8 mouse cellular contexts compared by ENCODE assay signal in the genomic region with DNA sequence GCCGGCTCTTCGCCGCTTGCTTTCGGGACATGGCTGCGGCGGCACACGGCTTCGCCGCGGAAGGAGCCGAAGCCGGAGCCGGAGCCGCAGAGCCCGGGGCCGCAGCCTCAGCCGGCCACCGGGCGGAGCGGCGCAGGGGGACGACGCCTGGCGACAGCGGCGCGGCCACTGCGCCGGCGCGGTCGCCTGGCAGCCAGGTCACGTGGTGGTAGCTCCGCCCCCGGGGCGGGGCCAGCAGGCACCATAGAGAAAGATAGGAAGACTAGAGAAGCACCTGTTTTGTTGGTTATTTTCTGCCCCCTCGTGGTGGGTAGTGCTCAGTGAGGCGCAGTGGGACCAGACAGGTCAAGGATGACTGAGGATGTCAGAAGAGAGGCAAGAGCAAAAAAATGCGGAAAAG. TPM values are rescaled to one million over a fixed set of nuclear protein-coding genes. Genes with fewer than 3 reads are reported as not detected.
DNase-seq lines count a peak whose midpoint lies in the region; ATAC-seq and TF ChIP-seq lines count a peak whose summit lies in the region.

A gene (minus strand): TSS at position 149 of the 400 bp plus-strand sequence.

- H3K27ac ChIP-seq in CH12.LX (ENCODE audit: insufficient read depth, low read depth), result no peak within 1 kb of the TSS
- 0 out of 2 replicates have a peak within 1 kb of the TSS, but pooled peaks have one; percentile 25 for H3K27ac ChIP-seq in forebrain, embryonic 11.5 days (ENCODE audit: low read depth, low read length)
- peak within 1 kb of the TSS; percentile 66; the same call in 1 of the 2 replicates for H3K27ac ChIP-seq in heart, embryonic 16.5 days (ENCODE audit: low read length)
- no peak within 1 kb of the TSS; the same call in 1 of the 2 replicates for H3K27ac ChIP-seq in liver, embryonic 15.5 days (replicated peaks)
- peak within 1 kb of the TSS; percentile 51; the same call in 1 of the 2 replicates for H3K27ac ChIP-seq in neural tube, embryonic 12.5 days

- in situ Hi-C loops in CH12.LX (cut with MboI; ENCODE audit: low pct_ligation_motif_present, low pct_unique_long_range_greater_than_20kb, low sequenced_read_pairs), result no loop called here

- 1% methylated on average over 39 of the region's 39 CpGs for WGBS in forebrain, embryonic 11.5 days
- under 1% methylated on average over 39 of the region's 39 CpGs for WGBS in heart, embryonic 16.5 days
- 2% methylated on average over 39 of the region's 39 CpGs for WGBS in liver, embryonic 15.5 days (ENCODE audit: insufficient replicate concordance)
- 1% methylated on average over 39 of the region's 39 CpGs for WGBS in neural tube, embryonic 12.5 days

- peaks cover 2 to 14% of the 10 kb centered on the region in 2 experiments; a peak in 3 of 4 replicates for H3K4me1 ChIP-seq in CH12.LX (ENCODE audit: control insufficient read depth in 1 of 2, insufficient read depth in 2 of 2)
- peaks cover 9% of the 10 kb centered on the region; the same call in 1 of the 2 replicates for H3K4me1 ChIP-seq in forebrain, embryonic 11.5 days (replicated peaks; ENCODE audit: control insufficient read depth, insufficient read depth, low read length)
- peaks cover 5% of the 10 kb centered on the region for H3K4me1 ChIP-seq in heart, embryonic 16.5 days (ENCODE audit: control insufficient read depth, insufficient read depth, low read length)
- peaks cover 17% of the 10 kb centered on the region for H3K4me1 ChIP-seq in liver, embryonic 15.5 days (replicated peaks)
- peaks cover 12% of the 10 kb centered on the region for H3K4me1 ChIP-seq in neural tube, embryonic 12.5 days

- peaks cover 7% of the 10 kb centered on the region for H3K9me3 ChIP-seq in CH12.LX (replicated peaks; ENCODE audit: low read length)
- no peaks in the 10 kb centered on the region for H3K9me3 ChIP-seq in forebrain, embryonic 11.5 days (ENCODE audit: control insufficient read depth, low read length)
- 0 out of 2 replicates have a peak, but pooled peaks cover 2% of the 10 kb centered on the region for H3K9me3 ChIP-seq in heart, embryonic 16.5 days (replicated peaks; ENCODE audit: control insufficient read depth, low read length)
- H3K9me3 ChIP-seq in liver, embryonic 15.5 days (replicated peaks), result no peaks in the 10 kb centered on the region
- H3K9me3 ChIP-seq in neural tube, embryonic 12.5 days, result no peaks in the 10 kb centered on the region

- no peak; the same call in none of the 2 replicates for TF ChIP-seq RAD21 in CH12.LX (IDR thresholded peaks at IDR 0.05; ENCODE audit: low read depth, low read length)

- TF ChIP-seq CTCF in CH12.LX (conservative IDR thresholded peaks at IDR 0.05 in 1 of 2, IDR thresholded peaks at IDR 0.05 in 1 of 2; ENCODE audit: low read depth in 2 of 2, low read length in 2 of 2), result peak; percentile 23 to 82; a peak in 3 of 4 replicates

- H3K9ac ChIP-seq in CH12.LX (ENCODE audit: insufficient read depth, low read depth), result peak within 1 kb of the TSS; percentile 67
- H3K9ac ChIP-seq in forebrain, embryonic 11.5 days (ENCODE audit: low read length), result peak within 1 kb of the TSS; percentile 91
- peak within 1 kb of the TSS; percentile 89 for H3K9ac ChIP-seq in heart, embryonic 16.5 days (ENCODE audit: low read length)
- peak within 1 kb of the TSS; percentile 75 for H3K9ac ChIP-seq in liver, embryonic 15.5 days
- H3K9ac ChIP-seq in neural tube, embryonic 12.5 days, result peak within 1 kb of the TSS; percentile 95

- no peaks in the 10 kb centered on the region for H3K79me2 ChIP-seq in CH12.LX (replicated peaks; ENCODE audit: control insufficient read depth, extremely low read depth, insufficient read depth, poor library complexity, severe bottlenecking)

- H3K36me3 ChIP-seq in CH12.LX (replicated peaks in 1 of 2; ENCODE audit: control insufficient read depth in 1 of 2, insufficient read depth in 1 of 2, low read length in 1 of 2), result peaks cover 4 to 21% of the 10 kb centered on the region in 2 experiments
- no peaks in the 10 kb centered on the region for H3K36me3 ChIP-seq in forebrain, embryonic 11.5 days (ENCODE audit: control insufficient read depth, insufficient read depth, low read length)
- no peaks in the 10 kb centered on the region for H3K36me3 ChIP-seq in heart, embryonic 16.5 days (ENCODE audit: control insufficient read depth, insufficient read depth)
- 0 out of 2 replicates have a peak, but pooled peaks cover 8% of the 10 kb centered on the region for H3K36me3 ChIP-seq in liver, embryonic 15.5 days (replicated peaks)
- peaks cover 5% of the 10 kb centered on the region; the same call in 1 of the 2 replicates for H3K36me3 ChIP-seq in neural tube, embryonic 12.5 days

- H3K4me3 ChIP-seq in CH12.LX (replicated peaks in 1 of 3; ENCODE audit: low read depth in 2 of 3, low read length in 2 of 3, poor library complexity in 1 of 3), result peak within 1 kb of the TSS; percentile 57 to 89 (median 76)
- peak within 1 kb of the TSS; percentile 93 for H3K4me3 ChIP-seq in forebrain, embryonic 11.5 days (ENCODE audit: low read depth, low read length)
- H3K4me3 ChIP-seq in heart, embryonic 16.5 days (ENCODE audit: low read length), result peak within 1 kb of the TSS; percentile 83
- peak within 1 kb of the TSS; percentile 78 for H3K4me3 ChIP-seq in liver, embryonic 15.5 days (replicated peaks)
- H3K4me3 ChIP-seq in neural tube, embryonic 12.5 days, result peak within 1 kb of the TSS; percentile 93

- H3K4me2 ChIP-seq in CH12.LX (ENCODE audit: insufficient read depth, low read depth, poor library complexity, severe bottlenecking), result peak within 1 kb of the TSS; percentile 97
- H3K4me2 ChIP-seq in forebrain, embryonic 11.5 days (ENCODE audit: low read depth, low read length, severe bottlenecking), result peak within 1 kb of the TSS; percentile 97
- H3K4me2 ChIP-seq in heart, embryonic 16.5 days (ENCODE audit: low read depth, low read length), result peak within 1 kb of the TSS; percentile 94
- peak within 1 kb of the TSS; percentile 97 for H3K4me2 ChIP-seq in liver, embryonic 15.5 days
- H3K4me2 ChIP-seq in neural tube, embryonic 12.5 days (replicated peaks), result peak within 1 kb of the TSS; percentile 97

- TF ChIP-seq POLR2A in CH12.LX (IDR thresholded peaks at IDR 0.05; ENCODE audit: low read depth, low read length), result peak; percentile 86

- H3K27me3 ChIP-seq in CH12.LX (replicated peaks), result peaks cover 6% of the 10 kb centered on the region
- H3K27me3 ChIP-seq in forebrain, embryonic 11.5 days (ENCODE audit: control insufficient read depth, insufficient read depth, low read length), result no peaks in the 10 kb centered on the region
- no peaks in the 10 kb centered on the region for H3K27me3 ChIP-seq in heart, embryonic 16.5 days (ENCODE audit: control insufficient read depth, insufficient read depth, low read length)
- peaks cover 4% of the 10 kb centered on the region; the same call in 1 of the 2 replicates for H3K27me3 ChIP-seq in liver, embryonic 15.5 days
- no peaks in the 10 kb centered on the region for H3K27me3 ChIP-seq in neural tube, embryonic 12.5 days (replicated peaks)

- peak; percentile 97 for DNase-seq in CH12.LX (ENCODE audit: extremely low read depth)
- peak; percentile 87 for DNase-seq in c-Kit-positive CD71-positive TER-119-negative erythroid progenitor cells, embryonic 14.5 days (ENCODE audit: low read depth)
- peak; percentile 96 for DNase-seq in forebrain, embryonic 11.5 days (ENCODE audit: low spot score)
- DNase-seq in kidney, postnatal 36 days, result peak; percentile 96 to 98
- DNase-seq in telencephalon, adult 2 months (ENCODE audit: low read depth, low spot score), result peak; percentile 85

- dilution Hi-C loops in CH12.LX (cut with MboI; ENCODE audit: extremely low pct_ligation_motif_present, extremely low pct_unique_long_range_greater_than_20kb, low sequenced_read_pairs), result no loop called here

- peak; percentile 92 for ATAC-seq in forebrain, embryonic 11.5 days (replicated peaks; ENCODE audit: low FRiP score)
- ATAC-seq in heart, embryonic 16.5 days (replicated peaks; ENCODE audit: extremely low read depth, insufficient read depth, low FRiP score), result peak; percentile 94
- peak; percentile 90 for ATAC-seq in liver, embryonic 15.5 days (ENCODE audit: insufficient read depth)
- ATAC-seq in neural tube, embryonic 12.5 days (ENCODE audit: low FRiP score, low read depth), result peak; percentile 93

- no peak for TF ChIP-seq EP300 in CH12.LX (IDR thresholded peaks at IDR 0.05; ENCODE audit: low read length)

TF ChIP-seq in CH12.LX, 34 proteins besides CTCF, POLR2A, EP300 and RAD21 (continues in another document):
- TF ChIP-seq SIN3A (IDR thresholded peaks at IDR 0.05; ENCODE audit: low read length) (peak; percentile 71; the same call in 1 of the 2 replicates), MXI1 (IDR thresholded peaks at IDR 0.05; ENCODE audit: low read depth, low read length) (peak; percentile 78; the same call in 1 of the 2 replicates), NRF1 (IDR thresholded peaks at IDR 0.05; ENCODE audit: low read depth, low read length) (peak; percentile 89), NELFE (IDR thresholded peaks at IDR 0.05; ENCODE audit: low read depth, low read length) (peak; percentile 74), UBTF (IDR thresholded peaks at IDR 0.05; ENCODE audit: low read depth, low read length) (0 out of 2 replicates have a peak, but pooled peaks have one; percentile 80), USF1 (IDR thresholded peaks at IDR 0.05; ENCODE audit: low read depth, low read length) (peak; percentile 97), MEF2A (IDR thresholded peaks at IDR 0.05; ENCODE audit: borderline replicate concordance, low read depth, low read length) (peak; percentile 18; the same call in 1 of the 2 replicates), BHLHE40 (IDR thresholded peaks at IDR 0.05; ENCODE audit: low read depth, low read length) (no peak; the same call in 1 of the 2 replicates), MAZ (IDR thresholded peaks at IDR 0.05; ENCODE audit: low read depth, low read length) (0 out of 2 replicates have a peak, but pooled peaks have one; percentile 25), ZMIZ1 (IDR thresholded peaks at IDR 0.05; ENCODE audit: low read depth, low read length) (no peak), MAX (IDR thresholded peaks at IDR 0.05; ENCODE audit: low read length) (peak; percentile 96), SMC3 (IDR thresholded peaks at IDR 0.05; ENCODE audit: low read depth, low read length) (peak; percentile 36; the same call in 1 of the 2 replicates), TBP (conservative IDR thresholded peaks at IDR 0.05; ENCODE audit: low read depth, low read length) (peak; percentile 48; the same call in 1 of the 2 replicates), IRF4 (IDR thresholded peaks at IDR 0.05; ENCODE audit: low read depth, low read length) (0 out of 2 replicates have a peak, but pooled peaks have one; percentile 40)

RNA-seq across cellular contexts. Expression of the gene that starts here (rescaled TPM):
- total RNA-seq in CH12.LX (2012; rRNA removed) (5.5 and 6.3 TPM in 2 replicates), CH12.LX (2014; rRNA removed) (2.8 and 3.2 TPM in 2 replicates)
- polyA plus RNA-seq in CH12.LX (2012; ENCODE audit: insufficient read length, low read depth), result 5.4 TPM in 2 replicates
- polyA plus RNA-seq in forebrain, embryonic 11.5 days (2014; fragmentation: Nextera tagmentation; extraction: Ambion mirVana), result 2.8 and 3.5 TPM in 2 replicates
- polyA plus RNA-seq in heart, embryonic 16.5 days (2015; fragmentation: Nextera tagmentation; extraction: Ambion mirVana), result 3.0 and 3.3 TPM in 2 replicates
- polyA plus RNA-seq in liver, embryonic 15.5 days (2015; fragmentation: Nextera tagmentation; extraction: Ambion mirVana), result 1.4 and 1.6 TPM in 2 replicates
- 3.7 and 4.2 TPM in 2 replicates for polyA plus RNA-seq in neural tube, embryonic 12.5 days (2016; fragmentation: Nextera tagmentation; extraction: Ambion mirVana)

Comparison
In these comparisons a context has a peak if more than half of its experiments do, and no peak if none do; other contexts are left out.
1. H3K27ac ChIP-seq: peak in forebrain, embryonic 11.5 days (single experiment), heart, embryonic 16.5 days (single experiment) and neural tube, embryonic 12.5 days (single experiment); none in CH12.LX (single experiment) and liver, embryonic 15.5 days (single experiment).
2. Peak in every context shown above with its lines, with median percentiles within 50 percentile points of each other: DNase-seq, H3K4me2 ChIP-seq, H3K4me3 ChIP-seq, H3K9ac ChIP-seq and ATAC-seq.